Mouse (Mus musculus): ENCODE measurements at regions not wholly inside any gene's neighbourhood (a gene's known extent, or its start where the extent isn't known, plus 50 kb on each side); places are given as distances from the start of the nearest gene placed in this dataset.

- no peak for TF ChIP-seq POLR2A (IDR thresholded peaks at IDR 0.05; ENCODE audit: low read depth, low read length)
- TF ChIP-seq CTCF (IDR thresholded peaks at IDR 0.05; ENCODE audit: extremely low read depth, insufficient read length, insufficient replicate concordance, low read depth, low read length) = no peak
Measured at GRCm38 (mm10) chr7:63811816-63812215, 104.8 kb upstream of the E030018B13Rik start.

Measured in small intestine, adult 2 months (tissue).